Mouse (Mus musculus) frontal cortex, postnatal 25 days (tissue): ENCODE results near the gene Ptafr.

Source experiments
- DNase-seq, 2 experiments: peaks; one replicate each; pipeline ENCODE4 v3.0.0; 2022; ENCODE audit warnings: low spot score in 2 of 2

Ptafr gene

DNA sequence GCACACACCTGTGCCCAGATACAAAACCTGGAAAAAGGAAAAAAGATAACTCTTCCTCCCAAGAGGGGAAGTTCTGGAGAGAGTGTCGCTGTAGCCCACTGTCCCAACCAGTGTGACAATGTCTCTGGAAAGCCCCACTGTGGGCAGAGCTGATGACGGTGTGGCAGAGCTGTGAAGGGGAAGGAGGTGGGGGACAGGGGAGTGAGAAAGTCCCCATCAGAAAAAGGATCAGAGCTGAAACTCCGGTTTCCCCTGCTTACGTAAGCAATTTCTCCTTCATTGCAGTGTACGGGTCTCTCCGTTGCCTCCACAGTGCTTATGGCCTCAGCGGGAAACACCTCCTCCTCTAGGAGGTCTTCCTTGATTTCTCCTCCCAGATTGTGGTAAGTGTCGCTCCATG is 47.5 kb downstream of the Ptafr start:
- no peak for DNase-seq

DNA sequence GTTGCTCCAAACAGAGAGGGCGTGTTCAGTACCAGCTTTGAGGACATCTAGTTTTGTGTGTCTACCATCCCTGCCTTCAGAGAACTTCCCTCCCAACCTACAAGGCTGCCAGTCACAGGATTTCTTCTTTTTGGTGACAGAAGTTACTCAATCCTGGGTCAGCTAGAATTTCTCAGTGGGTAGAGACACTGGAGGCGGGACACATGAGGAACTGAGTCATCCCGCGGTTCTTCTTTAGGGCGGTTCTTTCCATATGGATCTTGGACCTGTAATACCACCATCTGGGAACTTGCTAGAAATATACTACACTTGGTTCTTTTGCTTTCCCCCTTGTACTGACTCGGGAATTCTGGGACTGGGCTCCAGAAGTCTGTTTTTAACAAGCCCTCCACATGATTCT is 54.0 kb downstream of the Ptafr start:
- no peak for DNase-seq

DNA sequence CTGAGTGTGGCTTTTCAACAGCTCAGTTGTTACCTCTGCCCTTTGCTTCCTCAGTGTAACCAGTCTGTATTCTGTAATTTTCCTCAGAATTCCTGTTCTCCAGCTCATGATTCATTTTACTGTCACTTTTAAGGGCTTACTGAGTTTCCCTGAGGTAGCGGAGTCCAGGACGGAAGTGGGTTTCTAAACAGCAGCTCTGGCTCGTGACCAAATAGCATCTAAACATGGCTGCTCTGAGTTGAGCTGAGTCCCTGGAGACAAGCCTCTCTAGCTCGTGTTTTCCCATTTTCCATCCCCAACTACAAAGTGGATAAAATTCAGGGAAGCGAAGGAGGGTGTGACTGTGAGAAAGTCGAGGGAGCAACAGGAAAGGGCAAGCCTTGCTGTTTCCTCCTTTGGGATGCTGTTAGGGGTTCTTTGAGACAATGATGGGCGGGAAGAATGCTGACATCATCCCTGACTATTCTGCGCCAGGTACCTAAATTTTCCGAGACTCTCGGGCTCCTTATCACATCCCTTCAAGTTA is 55.0 kb downstream of the Ptafr start:
- no peak for DNase-seq

DNA sequence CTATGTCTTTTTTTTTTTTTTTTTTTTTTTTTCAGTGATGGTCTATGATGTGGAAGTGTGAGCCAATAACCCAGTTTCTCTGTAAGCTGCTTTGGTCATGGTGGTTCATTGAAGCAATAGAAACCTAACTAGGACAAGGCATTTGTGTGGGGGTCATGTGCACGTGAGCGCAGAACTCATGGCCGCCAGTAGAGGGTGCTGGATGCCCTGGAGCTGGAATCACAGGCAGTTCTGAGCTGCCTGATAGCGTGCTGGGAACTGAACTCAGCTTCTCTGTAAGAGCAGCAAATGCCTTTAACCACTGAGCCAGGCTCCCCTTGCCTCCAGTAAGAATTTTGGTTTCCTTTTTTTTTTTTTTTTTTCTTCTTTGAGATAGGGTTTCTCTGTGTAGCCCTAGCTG is 56.3 kb downstream of the Ptafr start:
- DNase-seq, result no peak

DNA sequence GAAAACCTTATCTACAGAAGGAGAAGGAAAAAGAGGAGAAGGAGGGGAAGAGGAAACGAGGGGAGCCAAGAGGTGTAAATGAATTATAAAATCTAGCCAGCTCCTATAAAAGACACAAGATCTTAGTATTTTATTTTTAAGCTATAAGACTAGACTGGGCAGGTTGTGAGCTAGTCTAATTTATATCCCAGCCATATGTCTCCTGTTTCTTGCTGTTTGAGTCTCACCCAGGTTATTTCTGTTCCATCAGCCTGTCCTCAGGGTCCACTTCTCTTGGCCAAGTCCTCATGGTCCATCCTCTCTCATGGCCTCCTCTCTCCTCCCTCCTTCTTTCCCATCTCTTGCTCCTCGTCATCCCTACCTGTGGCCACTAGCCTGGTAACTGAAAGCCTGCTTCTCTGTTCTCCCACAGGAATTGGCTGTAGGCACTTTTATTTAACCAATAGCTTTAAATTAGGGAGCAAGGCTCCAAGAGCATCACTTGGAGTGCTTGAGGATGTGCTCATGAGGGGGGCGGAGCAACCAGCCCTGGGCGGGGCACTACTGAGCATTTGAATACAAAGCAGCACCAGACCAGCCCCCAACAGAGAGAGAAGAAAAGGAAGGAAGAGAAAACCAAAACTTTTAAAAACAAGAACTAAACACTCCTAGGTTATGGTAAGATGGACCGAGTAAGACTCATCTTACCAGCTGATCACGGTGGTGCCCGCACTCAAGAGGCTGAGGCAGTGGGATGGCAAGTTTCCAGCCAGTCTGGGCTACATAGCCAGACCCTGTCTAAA is 57.6 kb downstream of the Ptafr start:
- no peak for DNase-seq

DNA sequence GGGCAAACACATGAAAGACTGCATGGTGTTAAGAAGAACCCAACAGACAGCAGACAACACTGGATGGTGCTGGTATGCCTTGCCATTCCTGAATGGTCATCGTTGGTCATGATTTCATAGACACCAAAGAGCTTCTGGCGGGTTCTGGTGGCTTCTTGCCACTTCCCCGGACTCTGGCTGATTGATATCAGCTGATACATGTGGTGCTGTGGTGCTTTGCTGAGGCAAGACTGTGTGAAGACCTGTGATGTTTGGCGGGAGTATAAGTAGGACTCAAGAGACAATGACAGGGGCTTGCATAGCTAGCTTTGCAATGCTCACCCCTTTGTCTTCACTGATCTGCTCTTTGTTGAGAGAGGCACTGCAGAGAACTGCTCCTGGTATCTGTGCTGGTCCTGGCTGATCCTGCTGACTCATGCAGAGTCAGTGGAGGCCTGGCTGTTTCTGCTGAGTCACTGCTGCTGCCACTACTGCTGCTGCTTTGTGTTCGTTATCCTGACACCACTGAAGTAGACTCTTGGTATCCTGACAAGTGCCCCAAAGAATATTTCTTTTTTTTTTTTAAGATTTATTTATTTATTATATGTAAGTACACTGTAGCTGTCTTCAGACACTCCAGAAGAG is 60.3 kb downstream of the Ptafr start:
- no peak for DNase-seq

DNA sequence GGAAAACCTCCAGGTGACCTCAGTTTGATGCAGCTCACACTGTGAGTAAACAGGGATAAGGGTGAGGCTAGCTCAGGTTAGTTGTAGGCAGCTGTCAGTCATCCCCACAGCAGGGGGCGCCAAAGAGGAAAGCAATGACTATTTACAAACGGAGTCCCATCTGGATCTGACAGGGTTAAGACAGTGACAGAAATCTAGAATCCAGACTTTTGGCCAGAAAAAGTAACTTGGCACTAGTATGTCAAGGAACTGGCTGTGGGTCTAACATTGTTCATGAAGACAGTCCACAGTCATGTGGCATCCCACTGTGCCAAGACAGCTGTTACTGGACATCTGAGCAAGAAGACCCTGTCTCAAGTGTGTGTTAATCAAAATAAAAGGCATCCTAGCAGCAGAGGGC is 65.0 kb downstream of the Ptafr start:
- DNase-seq, result no peak
